Mouse (Mus musculus) frontal cortex, postnatal 10 days (tissue): ENCODE measurements around the gene Gm28048.

Experiments used
- DNase-seq, 2 experiments: peaks; one replicate each; pipeline ENCODE4 v3.0.0; 2022; ENCODE audit warnings: low spot score in 2 of 2, mixed read lengths in 1 of 2

The Gm28048 gene

DNA sequence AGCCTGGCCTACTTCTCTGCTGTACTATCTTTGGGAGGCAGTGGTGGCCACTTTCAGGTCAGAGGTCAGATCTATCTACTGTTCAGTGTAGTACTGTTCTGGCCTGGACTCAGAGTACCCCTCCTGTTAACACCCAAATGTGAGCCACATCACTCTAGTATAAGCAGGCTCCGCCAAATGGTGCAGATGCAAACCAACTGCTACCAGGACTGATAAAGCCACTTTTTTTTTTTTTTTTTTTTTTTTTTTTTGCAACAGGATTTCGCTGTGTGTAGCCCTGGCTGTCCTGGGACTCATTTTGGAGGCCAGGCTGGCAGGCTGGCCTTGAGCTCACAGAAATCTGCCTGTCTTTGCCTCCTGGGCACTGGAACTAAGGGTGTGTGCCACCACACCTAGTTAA is 42.9 kb downstream of the Gm28048 start:
- no peak for DNase-seq

DNA sequence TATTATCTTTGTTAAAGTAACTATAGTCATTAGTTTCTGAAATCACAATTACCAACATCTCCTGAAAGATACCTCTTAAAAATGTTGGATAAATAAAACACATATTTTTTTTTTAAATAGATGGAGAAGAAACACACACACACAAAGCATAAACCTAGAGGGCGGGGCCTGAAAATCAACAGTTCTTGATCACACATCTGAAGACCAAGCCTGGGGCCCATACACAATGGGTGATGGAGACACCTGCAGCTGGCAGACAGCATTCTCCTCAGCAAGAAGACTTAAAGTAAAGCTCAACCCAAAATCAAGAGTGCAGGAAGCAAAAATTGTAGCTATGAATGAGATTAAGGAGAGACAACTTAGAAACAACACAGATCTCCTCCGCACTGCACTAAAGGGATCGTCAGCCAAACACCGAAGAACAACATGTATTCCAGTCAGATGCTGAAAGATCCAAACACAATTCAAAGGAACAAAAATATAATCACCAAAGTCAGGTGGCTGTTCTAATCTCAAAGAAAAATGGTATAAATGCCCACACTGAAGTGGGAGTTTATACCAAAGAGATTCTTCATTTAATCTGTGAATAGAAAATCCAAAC is 44.1 kb downstream of the Gm28048 start:
- DNase-seq, result no peak

DNA sequence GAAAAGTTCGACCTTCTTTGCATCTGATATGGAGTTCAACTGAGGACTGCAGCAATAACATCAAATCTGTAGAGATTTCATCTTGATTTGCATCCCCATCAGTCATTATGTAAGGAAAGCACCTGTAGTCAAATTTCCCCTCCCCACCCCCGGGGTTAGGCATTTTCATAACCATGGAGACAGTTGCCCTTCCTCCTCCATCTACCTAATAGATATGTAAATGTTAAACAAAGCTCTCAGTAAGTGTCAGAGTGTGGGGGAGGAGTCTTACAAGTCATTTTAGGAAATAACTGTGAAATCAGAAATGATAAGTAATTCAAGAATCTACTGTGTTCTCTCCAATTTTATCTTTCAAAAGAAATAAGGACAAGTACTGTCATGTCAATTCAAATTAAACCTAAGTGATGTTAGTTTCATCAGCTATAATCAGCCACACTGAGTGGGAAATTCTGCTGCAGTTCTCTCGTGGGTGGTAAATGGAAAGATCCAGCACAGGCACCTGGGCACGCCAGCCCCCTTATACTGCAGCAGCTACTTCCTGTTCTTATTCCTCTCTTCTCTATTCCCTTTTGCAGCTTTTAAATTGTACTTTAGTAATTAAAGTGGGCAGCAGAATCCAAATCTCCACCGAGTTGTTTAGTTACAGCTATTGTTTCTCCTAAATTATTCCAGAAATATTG is 45.3 kb downstream of the Gm28048 start:
- DNase-seq, result no peak

DNA sequence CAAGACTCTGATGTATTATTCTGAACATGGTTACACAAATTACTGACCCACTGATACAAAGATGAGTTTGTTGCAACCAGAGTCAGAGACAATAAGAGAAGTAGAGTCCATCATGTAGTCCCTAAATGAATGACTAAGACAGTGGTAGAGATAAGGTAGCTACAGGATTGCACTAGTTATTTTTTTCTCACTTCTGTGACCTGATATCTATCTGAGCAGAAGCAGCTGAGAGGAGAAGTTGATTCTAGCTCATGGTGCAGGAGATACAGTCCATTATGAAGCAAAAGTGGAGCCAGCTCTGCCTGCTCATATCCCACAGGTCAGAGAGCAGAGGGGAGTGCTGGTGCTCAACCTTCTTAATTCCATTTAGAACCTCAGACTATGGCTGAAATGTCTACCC is 49.7 kb downstream of the Gm28048 start:
- DNase-seq, result no peak

DNA sequence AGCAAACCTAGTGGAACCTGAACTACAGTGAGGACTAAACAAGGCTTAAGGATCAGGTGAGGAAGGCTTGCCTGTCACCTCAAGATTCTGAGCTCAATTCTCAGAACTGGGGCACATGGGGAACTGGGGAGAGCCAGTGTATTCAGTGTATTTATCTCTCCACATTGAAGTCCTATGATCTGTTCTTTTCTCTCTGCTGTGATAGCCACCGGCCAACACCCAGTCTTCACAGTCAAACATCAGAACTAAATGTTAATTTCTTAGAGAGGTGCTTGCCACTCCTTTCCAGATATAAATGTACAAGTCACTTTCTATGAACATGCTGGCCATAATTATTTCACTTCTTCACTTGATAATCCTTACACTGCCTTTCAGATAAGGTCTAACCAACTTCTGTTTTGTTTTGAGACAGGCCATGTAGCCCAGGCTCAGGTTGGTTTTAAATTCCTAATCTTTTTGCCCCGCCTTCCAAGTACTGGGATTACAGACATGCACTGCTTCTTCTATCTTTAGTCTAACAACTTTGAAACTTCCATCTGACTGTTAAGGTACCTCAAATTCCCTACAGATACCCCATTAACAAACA is 50.5 kb downstream of the Gm28048 start:
- no peak for DNase-seq

DNA sequence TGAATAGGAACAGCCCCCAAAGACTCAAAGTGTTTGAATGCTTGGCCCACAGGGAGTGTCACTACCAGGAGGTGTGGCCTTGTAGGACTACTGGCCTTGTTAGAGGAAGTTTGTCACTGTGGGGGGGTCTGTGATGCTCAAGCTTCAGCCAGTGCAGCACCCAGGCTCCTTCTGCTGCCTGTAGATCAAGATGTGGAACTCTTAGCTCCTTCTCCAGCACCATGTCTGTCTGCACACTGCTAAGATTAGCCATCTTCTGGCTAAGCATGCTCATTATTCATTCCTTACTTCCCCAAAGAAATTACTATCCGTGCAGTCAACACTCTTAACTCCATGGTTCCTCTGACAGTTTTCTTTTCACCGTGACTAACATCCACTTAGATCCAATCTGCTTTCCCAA is 51.8 kb downstream of the Gm28048 start:
- DNase-seq, result no peak

DNA sequence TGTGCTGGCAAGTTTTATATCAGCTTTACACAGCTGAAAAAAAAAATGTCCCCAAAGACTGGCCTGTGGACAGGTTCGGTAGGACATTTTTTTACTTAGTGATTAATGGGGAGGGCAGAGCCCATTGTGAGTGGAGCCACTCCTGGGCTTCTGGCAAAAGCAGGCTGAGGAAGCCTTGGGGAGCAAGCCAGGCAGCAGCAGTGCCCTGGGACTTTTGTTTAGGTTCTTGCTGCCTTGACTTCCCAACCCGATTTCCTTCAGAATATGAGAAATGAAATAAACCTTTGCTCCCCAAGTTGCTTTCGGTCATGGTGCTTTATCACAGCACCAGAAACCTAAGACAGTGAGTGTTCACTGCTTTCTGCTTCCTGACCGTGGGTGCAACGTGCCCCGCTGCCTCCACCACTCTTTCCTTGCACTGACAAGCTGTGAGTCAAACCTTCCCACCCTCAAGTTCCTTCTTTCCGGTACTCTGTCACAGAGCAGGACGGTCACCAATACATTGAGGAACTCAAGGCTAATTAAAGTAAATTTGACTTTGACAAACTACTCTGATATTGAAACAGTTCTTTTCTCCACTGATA is 53.2 kb downstream of the Gm28048 start:
- DNase-seq, result no peak

DNA sequence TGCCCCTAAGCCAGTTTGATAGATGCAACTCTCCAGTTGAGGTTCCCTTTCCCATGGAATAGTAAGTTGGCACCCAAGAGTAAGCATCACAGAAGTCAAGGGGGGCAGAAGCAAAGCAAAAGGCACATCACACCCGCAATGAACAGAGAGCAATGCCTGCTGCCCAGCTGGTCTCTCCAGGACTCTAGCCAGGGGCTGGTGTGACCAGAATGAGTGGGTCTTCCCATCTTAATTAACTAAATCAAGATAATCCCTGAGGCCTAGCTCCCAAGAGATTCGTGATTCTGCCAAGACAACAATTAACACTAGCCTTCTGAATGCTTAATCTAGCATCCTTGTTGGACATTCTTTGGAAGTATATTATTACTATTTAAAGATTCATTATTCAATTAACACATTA is 58.3 kb downstream of the Gm28048 start:
- DNase-seq, result no peak

DNA sequence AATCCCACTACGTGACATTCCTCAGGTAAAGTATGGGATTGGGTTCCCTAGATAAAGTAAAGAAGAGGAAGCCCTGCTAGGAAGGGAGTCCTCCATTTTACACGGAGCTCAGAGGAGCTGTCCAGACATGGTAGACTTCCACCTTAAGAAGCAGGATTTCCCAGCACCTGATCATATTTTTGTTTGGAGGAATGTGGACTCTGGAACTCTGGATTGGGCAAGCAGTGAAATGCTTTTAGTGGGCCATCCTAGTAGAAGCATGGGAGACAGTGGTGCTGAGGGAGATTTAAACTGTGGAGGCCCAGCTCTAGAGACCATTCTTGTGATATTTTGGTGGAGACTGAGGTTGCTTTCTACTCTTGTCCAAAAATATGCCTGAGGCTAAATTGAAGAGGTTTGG is 59.3 kb downstream of the Gm28048 start:
- DNase-seq, result no peak

DNA sequence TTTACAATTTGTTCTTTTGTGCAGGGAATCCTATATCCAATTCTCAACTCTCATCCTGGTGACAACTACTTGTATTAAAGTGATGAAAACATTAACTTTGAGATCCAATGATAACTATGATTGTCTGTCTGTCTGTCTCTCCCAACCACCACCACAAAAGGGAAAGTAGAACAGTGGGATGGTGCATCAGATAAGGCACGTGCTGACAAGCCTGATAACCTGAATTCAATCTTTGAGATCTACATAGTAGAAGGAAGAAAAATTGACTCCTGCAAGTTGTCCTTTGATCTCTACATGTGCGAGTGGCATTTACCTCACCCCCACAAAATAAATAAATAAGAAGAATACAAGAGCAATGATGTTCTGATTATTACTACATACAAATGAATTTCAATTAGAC is 62.6 kb downstream of the Gm28048 start:
- DNase-seq, result no peak

DNA sequence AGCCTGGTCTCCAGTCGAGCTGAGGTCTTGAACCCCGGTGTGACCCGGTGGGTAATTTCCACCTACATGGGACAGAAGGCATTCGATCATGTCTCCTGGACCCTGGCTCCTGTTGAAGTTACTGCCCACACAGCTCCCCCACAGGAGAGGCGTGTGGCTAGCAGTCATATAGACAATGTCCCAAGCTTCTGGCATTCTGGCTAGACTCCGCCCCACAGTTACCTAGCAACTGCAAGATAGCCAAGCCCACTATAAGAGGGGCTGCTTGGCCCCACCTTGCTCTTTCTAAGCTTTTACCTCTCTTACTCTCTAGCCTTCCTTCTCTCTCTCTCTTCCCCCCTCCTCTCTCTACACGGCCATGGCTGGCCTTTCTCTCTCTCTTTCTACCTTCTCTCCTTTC is 64.1 kb downstream of the Gm28048 start:
- DNase-seq, result no peak

DNA sequence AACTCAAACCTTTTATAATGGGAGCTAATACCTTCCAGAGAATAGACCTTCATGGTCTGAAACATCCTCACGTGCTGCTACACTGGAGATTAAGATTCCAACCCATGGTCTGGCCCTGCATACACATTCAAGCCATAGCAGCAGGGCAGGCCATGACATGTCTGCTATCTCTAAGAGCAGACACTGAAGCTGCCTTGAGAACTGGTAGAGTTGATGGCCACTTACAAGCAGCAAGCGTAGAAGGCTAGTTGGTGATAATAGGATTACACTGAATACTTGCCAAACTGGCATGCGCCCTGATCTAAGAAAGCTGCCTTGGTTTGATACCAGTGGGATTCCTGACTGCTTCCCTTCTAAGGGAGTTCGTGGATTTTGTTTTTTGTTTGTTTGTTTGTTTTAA is 68.1 kb downstream of the Gm28048 start:
- no peak for DNase-seq

DNA sequence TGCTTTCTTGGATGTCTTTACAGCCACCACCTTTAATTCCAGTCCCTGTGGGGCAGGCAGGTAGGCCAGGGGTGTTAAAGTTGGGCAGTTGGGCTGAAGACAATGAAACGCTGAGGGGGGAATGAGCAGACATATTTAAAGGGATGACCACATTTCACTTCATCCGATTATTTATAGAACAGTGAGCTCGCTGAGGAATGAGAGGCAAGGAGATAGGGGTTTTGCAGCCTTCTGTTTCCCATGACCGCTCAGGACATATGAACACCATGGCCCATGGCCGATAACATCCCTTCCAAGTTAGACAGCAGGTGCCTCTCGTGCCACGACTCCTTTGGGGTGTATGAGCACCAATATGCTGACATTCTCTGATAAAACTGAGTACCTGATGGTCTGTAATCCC is 70.1 kb downstream of the Gm28048 start:
- DNase-seq, result no peak

DNA sequence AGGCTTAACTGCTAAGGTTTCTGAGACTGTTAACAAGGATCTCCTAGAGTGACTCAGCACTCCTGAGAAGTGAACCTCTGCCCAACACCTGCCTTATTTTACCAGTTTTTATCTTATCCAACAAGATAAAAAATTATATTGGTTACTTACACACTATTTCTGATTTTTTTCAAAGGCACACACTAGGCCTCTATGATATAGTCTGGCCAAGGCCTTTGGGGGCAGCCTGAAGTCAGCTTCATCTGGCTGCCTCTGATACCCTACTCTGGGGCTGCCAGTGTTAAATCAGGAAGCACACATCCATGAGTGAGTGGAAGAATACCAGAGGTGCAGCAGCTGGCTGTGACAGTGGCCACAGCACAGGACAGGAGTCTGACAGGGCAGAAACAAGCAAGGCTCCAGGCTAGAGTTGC is 75.4 kb downstream of the Gm28048 start:
- no peak for DNase-seq

DNA sequence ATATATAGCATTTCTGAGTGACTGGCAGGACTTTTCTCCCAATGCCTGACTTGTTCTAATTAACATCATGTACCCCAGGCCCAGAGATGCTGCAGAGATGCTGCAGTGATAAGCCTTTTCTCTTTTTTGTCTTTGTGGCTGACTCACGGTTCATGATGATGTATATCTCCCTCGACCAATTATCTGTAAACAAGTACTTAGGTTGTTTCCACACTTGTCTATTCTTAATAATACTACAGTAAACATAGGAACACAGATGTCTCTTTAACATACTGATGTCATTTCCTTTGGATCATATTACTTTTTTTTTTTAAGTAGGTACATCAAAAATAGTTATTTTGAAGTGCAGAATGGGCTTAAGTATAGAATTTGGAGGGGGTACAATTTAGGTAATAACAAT is 79.0 kb downstream of the Gm28048 start:
- DNase-seq, result no peak

DNA sequence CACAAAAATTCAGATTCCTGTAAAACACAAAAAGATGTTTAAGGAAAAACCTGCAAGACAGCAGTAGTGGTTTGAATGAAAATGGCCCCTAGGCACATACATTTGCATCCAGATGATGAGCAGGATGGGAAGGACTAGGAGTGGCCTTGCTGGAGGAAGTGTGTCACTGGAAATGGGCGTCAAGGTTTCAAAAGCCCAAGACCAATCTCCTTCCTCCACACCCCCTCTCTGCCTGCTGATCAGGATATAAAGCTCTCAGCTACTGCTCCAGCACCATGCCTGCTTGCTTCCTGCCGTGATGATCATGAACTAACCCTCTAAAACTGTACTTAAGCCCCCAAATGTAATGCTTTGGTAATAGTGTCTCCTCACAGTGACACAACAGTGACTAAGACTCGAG is 81.8 kb downstream of the Gm28048 start:
- DNase-seq, result no peak

DNA sequence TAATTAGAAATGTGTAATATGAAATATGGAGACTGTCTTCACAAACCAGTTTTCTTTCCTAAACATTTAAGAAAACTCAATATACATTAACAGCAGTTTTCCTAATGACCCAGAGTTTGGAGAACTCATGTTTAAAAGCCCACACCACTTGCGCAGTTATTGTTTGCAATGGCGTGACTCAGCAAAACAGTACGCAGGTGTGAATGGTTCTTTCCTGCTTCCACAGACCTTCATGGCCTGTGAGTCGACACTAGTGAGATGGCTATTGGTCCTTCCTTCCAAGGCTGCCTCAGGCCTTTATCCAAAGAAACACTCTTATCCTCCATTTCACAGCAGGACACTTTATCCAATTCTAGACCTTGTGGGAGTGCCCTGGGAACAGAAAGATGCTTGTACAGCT is 84.2 kb downstream of the Gm28048 start:
- DNase-seq, result no peak

DNA sequence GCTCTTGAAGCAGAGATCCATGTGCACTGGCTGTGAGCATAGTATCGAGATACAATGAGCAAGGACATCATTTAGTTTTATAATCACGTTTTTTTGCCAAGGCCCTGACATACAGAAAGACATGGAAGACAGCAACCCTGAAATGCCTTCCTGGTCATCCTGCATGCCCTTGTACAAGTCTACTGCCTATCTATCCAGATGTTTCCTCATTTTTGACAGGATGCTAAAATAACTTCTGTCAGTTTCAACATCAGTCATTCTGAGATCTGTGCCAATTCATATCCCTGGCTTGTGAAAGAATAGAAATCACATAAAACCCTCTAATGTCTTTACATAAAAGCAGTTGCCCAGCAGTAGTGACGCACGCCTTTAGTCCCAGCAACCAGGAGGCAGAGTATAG is 84.8 kb downstream of the Gm28048 start:
- DNase-seq, result no peak

DNA sequence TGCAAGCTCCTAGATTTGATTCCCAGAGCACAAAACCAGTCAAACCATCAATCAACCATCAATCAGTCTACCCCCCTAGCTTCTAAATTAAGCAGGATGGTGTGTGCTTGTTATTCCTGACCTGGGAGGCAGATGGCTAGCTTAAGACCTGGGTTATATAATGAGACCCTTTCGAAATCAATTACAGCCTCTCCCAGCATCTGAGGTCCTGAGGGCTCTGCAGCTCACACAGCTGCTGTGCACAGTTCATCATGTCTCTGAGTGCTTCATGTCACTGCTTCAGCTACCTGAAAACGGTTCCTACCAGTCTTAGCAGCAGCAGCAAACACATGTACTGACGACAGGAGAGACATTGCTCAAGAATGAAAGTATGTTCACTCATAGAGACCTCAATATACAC is 88.8 kb downstream of the Gm28048 start:
- no peak for DNase-seq

DNA sequence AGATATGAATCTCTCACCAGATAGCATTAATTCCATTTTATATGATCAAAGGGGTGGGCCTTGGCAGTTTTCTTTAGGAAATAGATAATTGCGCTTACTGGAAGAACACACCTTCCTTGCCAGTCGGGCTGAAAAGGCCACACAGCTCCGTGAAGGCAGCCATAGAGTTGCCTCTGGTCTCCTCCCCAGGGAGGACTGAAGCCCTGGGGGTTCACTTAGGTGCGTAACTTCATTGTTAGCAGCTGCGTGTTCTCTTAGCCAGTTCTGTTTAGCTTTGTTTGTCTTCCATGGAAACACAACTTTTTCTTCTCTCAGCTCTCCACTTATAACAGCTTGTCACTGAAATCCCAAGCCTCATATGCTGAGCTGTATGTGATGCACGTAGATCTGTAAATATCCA is 89.4 kb downstream of the Gm28048 start:
- DNase-seq, result no peak

DNA sequence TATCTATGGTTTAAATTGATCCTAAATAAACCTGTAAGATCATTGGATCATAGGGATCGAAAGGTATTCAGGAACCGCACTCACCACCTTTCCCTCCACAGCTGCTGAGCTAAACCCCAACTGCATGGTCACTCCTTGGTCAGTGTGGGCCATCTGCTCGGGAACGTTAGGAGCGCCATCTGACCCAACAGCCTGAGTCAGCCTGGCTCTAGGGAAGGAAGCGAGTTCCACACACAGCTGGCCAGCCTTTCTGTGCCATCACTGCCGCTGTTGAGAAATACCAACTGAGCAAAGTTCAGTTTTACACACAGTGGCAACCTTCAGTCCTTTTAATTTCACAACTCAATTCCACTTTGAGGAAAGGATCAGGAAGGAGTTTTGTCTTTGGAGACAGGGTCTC is 90.0 kb downstream of the Gm28048 start:
- DNase-seq, result no peak

DNA sequence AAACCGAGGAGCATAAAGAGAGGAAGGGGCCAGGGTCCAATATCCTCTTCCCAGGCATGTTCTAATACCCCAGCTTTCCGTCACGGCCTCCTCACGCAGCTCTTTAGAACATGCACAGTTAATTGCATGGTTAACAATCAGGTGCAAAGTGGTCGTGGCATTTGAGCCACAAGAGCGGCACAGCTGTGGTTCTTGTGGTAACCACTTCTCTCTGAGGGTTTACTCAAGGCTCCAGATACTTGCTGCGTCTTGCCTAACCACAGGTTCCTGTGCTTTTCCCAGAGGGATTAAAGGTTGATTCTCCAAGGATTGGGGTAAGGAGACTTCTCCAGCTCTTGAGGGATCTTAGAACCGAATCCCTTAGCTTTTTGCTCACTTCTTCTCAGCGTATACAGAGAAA is 90.6 kb downstream of the Gm28048 start:
- DNase-seq, result no peak

DNA sequence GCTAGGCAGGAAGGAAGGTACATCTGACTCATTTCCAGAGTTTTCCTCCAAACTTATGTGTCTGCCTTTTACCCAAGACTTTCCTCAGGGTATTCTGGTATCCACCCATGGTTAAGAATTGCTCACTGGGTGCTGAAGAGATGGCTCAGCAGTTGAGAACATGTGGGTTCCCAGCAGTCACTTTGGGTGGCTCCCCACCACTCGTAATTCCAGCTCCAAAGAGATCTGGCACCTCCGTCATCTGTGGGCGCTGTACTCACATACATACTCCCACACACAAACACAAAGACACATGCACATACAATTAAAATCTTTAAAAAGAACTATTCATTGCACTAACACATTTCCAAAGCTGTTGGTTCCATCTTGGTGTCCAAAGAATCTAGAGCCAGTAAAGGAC is 92.7 kb downstream of the Gm28048 start:
- no peak for DNase-seq
